8 mouse cellular contexts compared by ENCODE assay signal in the genomic region with DNA sequence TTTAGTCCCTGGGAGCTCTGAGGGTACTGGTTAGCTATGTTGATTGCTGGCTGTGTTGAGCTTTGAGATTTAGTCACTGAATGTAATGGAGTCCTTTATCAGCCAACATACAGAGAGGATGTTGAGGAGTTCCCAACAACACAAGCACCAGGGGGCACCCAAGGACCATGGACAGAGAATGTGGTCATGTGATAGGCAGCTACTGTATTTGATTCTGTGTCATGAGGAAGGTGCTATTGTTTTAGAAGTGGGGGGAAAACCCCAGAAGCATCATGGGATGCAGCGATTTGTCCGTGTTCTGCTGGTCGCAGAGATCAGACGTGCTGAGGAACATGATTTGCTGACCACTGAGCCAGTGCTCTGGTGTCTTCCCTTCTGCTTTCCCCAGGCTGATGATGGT.
DNase-seq lines count a peak whose midpoint lies in the region; ATAC-seq and TF ChIP-seq lines count a peak whose summit lies in the region.
"Not testable (repeated sequence)": the region's sequence is repeated elsewhere in the genome, so short reads cannot be mapped to it uniquely, and the experiment has no call there.

No protein-coding gene starts in this region.

- H3K79me2 ChIP-seq in myocyte (ENCODE audit: control insufficient read depth, insufficient read depth): not testable (repeated sequence)

- TF ChIP-seq EP300 in liver, postnatal 0 days (IDR thresholded peaks at IDR 0.05; ENCODE audit: low read depth): not testable (repeated sequence)

- H3K9ac ChIP-seq in forebrain, embryonic 13.5 days; intestine, postnatal 0 days (ENCODE audit: low read depth, low read length); liver, postnatal 0 days (replicated peaks): not testable (repeated sequence)

- H3K4me2 ChIP-seq in forebrain, embryonic 13.5 days; intestine, postnatal 0 days (replicated peaks; ENCODE audit: low read depth); liver, postnatal 0 days (ENCODE audit: low read depth, low read length); myocyte (ENCODE audit: low read depth): not testable (repeated sequence)

- not testable (repeated sequence) for H3K4me3 ChIP-seq in cerebellum, adult 2 months (replicated peaks; ENCODE audit: insufficient read depth, low read depth, low read length); forebrain, embryonic 13.5 days; heart, embryonic 10.5 days; intestine, postnatal 0 days (ENCODE audit: low read depth, low read length); liver, postnatal 0 days (ENCODE audit: low read depth, low read length); myocyte

- POLR2A ChIA-PET in Patski (lab: Charles Lee): not testable (repeated sequence)

- not testable (repeated sequence) for H3K4me1 ChIP-seq in cerebellum, adult 2 months (ENCODE audit: control insufficient read depth, insufficient read depth, low read length); forebrain, embryonic 13.5 days; intestine, postnatal 0 days (replicated peaks; ENCODE audit: control insufficient read depth, insufficient read depth, low read length); liver, postnatal 0 days (ENCODE audit: insufficient read depth)
- peaks cover 29% of the 10 kb centered on the region for H3K4me1 ChIP-seq in heart, embryonic 10.5 days

- CTCF ChIA-PET in Patski (lab: Charles Lee): not testable (repeated sequence)

- H3K27ac ChIP-seq in cerebellum, adult 2 months (ENCODE audit: insufficient read depth, low read length); forebrain, embryonic 13.5 days; heart, embryonic 10.5 days; intestine, postnatal 0 days (ENCODE audit: low read depth, low read length); liver, postnatal 0 days (ENCODE audit: low read depth): not testable (repeated sequence)

- ATAC-seq in Patski; intestine, postnatal 0 days; liver, postnatal 0 days: not testable (repeated sequence)
- peak; percentile 55; the same call in 1 of the 2 replicates for ATAC-seq in forebrain, embryonic 13.5 days

- not testable (repeated sequence) for H3K27me3 ChIP-seq in Patski; cerebellum, adult 2 months (ENCODE audit: control insufficient read depth, insufficient read depth, low read length); forebrain, embryonic 13.5 days; heart, embryonic 10.5 days (ENCODE audit: insufficient read depth, poor library complexity, severe bottlenecking); intestine, postnatal 0 days (replicated peaks; ENCODE audit: control insufficient read depth, insufficient read depth, low read length); liver, postnatal 0 days (ENCODE audit: insufficient read depth, low read length); myocyte (ENCODE audit: control insufficient read depth, insufficient read depth, insufficient read length)

- H3K36me3 ChIP-seq in forebrain, embryonic 13.5 days (ENCODE audit: poor library complexity, severe bottlenecking): peaks cover 54% of the 10 kb centered on the region
- H3K36me3 ChIP-seq in heart, embryonic 10.5 days; intestine, postnatal 0 days (ENCODE audit: control insufficient read depth, insufficient read depth); liver, postnatal 0 days (replicated peaks; ENCODE audit: insufficient read depth, low read length); myocyte (ENCODE audit: control insufficient read depth, insufficient read depth): not testable (repeated sequence)

- in situ Hi-C loops in Patski (cut with MboI; ENCODE audit: low pct_unique_long_range_greater_than_20kb): loop anchor here (5.0 kb wide), 1 partner anchor 398 kb away; no protein-coding TSS in a partner anchor

- not testable (repeated sequence) for TF ChIP-seq POLR2A in cerebellum, adult 2 months (IDR thresholded peaks at IDR 0.05; ENCODE audit: borderline replicate concordance, insufficient read depth, low read length); myocyte (IDR thresholded peaks at IDR 0.05; ENCODE audit: insufficient read length, low read depth)

- 63% methylated on average over 4 of the region's 4 CpGs for WGBS in cerebellum, adult 2 months
- WGBS in forebrain, embryonic 13.5 days: 82% methylated on average over 4 of the region's 4 CpGs
- WGBS in heart, embryonic 10.5 days: 57% methylated on average over 4 of the region's 4 CpGs
- 70% methylated on average over 4 of the region's 4 CpGs for WGBS in intestine, postnatal 0 days
- 48% methylated on average over 4 of the region's 4 CpGs for WGBS in liver, postnatal 0 days (ENCODE audit: insufficient replicate concordance)

- peak; percentile 45 for TF ChIP-seq CTCF in Patski (IDR thresholded peaks at IDR 0.05)
- TF ChIP-seq CTCF in cerebellum, adult 2 months (IDR thresholded peaks at IDR 0.05; ENCODE audit: borderline replicate concordance, insufficient read depth, low read depth, low read length): peak; percentile 62
- peak; percentile 75 for TF ChIP-seq CTCF in intestine, postnatal 0 days (IDR thresholded peaks at IDR 0.05; ENCODE audit: low read depth)
- peak; percentile 63 for TF ChIP-seq CTCF in liver, postnatal 0 days (IDR thresholded peaks at IDR 0.05; ENCODE audit: low read depth)

- H3ac ChIP-seq in myocyte (ENCODE audit: control insufficient read depth, insufficient read length): not testable (repeated sequence)

- DNase-seq in 3T3-L1 (ENCODE audit: low read depth, low spot score): peak; percentile 62
- not testable (repeated sequence) for DNase-seq in Patski (ENCODE audit: low read depth, low spot score); liver, postnatal 0 days
- DNase-seq in cerebellum, adult 2 months: peak; percentile 34 to 51
- peak; percentile 70 for DNase-seq in heart, embryonic 10.5 days (ENCODE audit: low spot score)

- H3K9me3 ChIP-seq in forebrain, embryonic 13.5 days (replicated peaks); heart, embryonic 10.5 days; intestine, postnatal 0 days (ENCODE audit: control insufficient read depth); liver, postnatal 0 days (ENCODE audit: low read length): not testable (repeated sequence)

TF ChIP-seq in myocyte, 11 proteins besides CTCF, POLR2A, EP300 and RAD21:
- peak; percentile 80 for TF ChIP-seq USF1 (IDR thresholded peaks at IDR 0.05; ENCODE audit: low read depth)
